Mouse (Mus musculus) megakaryocyte, embryonic 14.5 days (primary cell): Measurements from ENCODE around the gene Ust.

Experiments used
- FLI1 ChIP-seq: IDR thresholded peaks from 2 replicates; pipeline ENCODE4 v1.6.1; 2012; ENCODE audit warnings: low read length, inconsistent platforms, mixed read lengths
- GATA1 ChIP-seq: IDR thresholded peaks from 3 replicates; pipeline ENCODE4 v1.6.1; 2012; ENCODE audit warnings: mixed read lengths, low read length, inconsistent platforms, borderline replicate concordance

GRCm38 (mm10) chr10:8535445-8535844 is 16.8 kb upstream of the Ust start:
- no peak for TF ChIP-seq GATA1
- TF ChIP-seq FLI1: no peak
